Mouse (Mus musculus) gastrocnemius, postnatal 10 days (tissue): ENCODE results near the gene Galc. TPM values are rescaled to one million over a fixed set of nuclear protein-coding genes. Genes with fewer than 3 reads are reported as not detected.
"Not testable (repeated sequence)": the region's sequence is repeated elsewhere in the genome, so short reads cannot be mapped to it uniquely, and the experiment has no call there.

Source experiments
- DNase-seq: peaks from one replicate; pipeline ENCODE4 v3.0.0; 2021; ENCODE audit warnings: mixed read lengths
- total RNA-seq, 2 experiments: library from RNA; stranded (reverse); gene quantifications; 2 replicates each; pipeline ENCODE4 v1.2.3; 2021

Gene Galc
- total RNA-seq, 2 experiments from 2014 or later, result 3.5 to 4.4 TPM

GRCm38 (mm10) chr12:98255373-98255995 is 3.8 kb downstream of the Galc start:
- no peak for DNase-seq

GRCm38 (mm10) chr12:98252417-98252816 is 6.8 kb downstream of the Galc start:
- no peak for DNase-seq

GRCm38 (mm10) chr12:98250327-98250726 is 8.9 kb downstream of the Galc start:
- no peak for DNase-seq

GRCm38 (mm10) chr12:98249671-98250070 is 9.6 kb downstream of the Galc start:
- DNase-seq, result no peak

GRCm38 (mm10) chr12:98246835-98247234 is 12.4 kb downstream of the Galc start:
- no peak for DNase-seq

GRCm38 (mm10) chr12:98244865-98245264 is 14.4 kb downstream of the Galc start:
- no peak for DNase-seq

- no peak for DNase-seq
Observed at GRCm38 (mm10) chr12:98244161-98244560, 15.1 kb downstream of the Galc start.

GRCm38 (mm10) chr12:98238478-98238877 is 20.8 kb downstream of the Galc start:
- DNase-seq, result not testable (repeated sequence)

- no peak for DNase-seq
Observed at GRCm38 (mm10) chr12:98227037-98227436, 32.2 kb downstream of the Galc start.

- DNase-seq, result no peak
Observed at GRCm38 (mm10) chr12:98223286-98223685, 36.0 kb downstream of the Galc start.

GRCm38 (mm10) chr12:98216432-98216831 is 42.8 kb downstream of the Galc start:
- no peak for DNase-seq

- no peak for DNase-seq
Observed at GRCm38 (mm10) chr12:98215512-98215911, 43.7 kb downstream of the Galc start.

- DNase-seq, result no peak
Observed at GRCm38 (mm10) chr12:98214191-98214590, 45.1 kb downstream of the Galc start.

- no peak for DNase-seq
Observed at GRCm38 (mm10) chr12:98213791-98214190, 45.5 kb downstream of the Galc start.

- no peak for DNase-seq
Observed at GRCm38 (mm10) chr12:98213332-98213731, 45.9 kb downstream of the Galc start.

- DNase-seq, result no peak
Observed at GRCm38 (mm10) chr12:98212457-98213175, 46.6 kb downstream of the Galc start.

GRCm38 (mm10) chr12:98210495-98210894 is 48.8 kb downstream of the Galc start:
- no peak for DNase-seq

- DNase-seq, result no peak
Observed at GRCm38 (mm10) chr12:98208104-98208503, 51.2 kb downstream of the Galc start.

GRCm38 (mm10) chr12:98205450-98206051 is 53.7 kb downstream of the Galc start:
- no peak for DNase-seq

GRCm38 (mm10) chr12:98197401-98197800 is 61.9 kb downstream of the Galc start:
- DNase-seq, result no peak

GRCm38 (mm10) chr12:98190201-98190600 is 69.1 kb downstream of the Galc start:
- DNase-seq, result no peak

GRCm38 (mm10) chr12:98189096-98189495 is 70.2 kb downstream of the Galc start:
- DNase-seq, result no peak

- no peak for DNase-seq
Observed at GRCm38 (mm10) chr12:98187186-98187899, 71.9 kb downstream of the Galc start.
